Mouse (Mus musculus) liver, embryonic 13.5 days (tissue): ENCODE data around the gene Ano1. TPM values are rescaled to one million over a fixed set of nuclear protein-coding genes. Genes with fewer than 3 reads are reported as not detected.

Experiments used
- ATAC-seq: fragments of 200-750 bp; cut with Nextera tagmentation; 2 replicates; pipeline ENCODE4 v1.8.0; 2017; ENCODE audit warnings: low read depth, mild to moderate bottlenecking, moderate number of reproducible peaks, moderate library complexity
- DNase-seq: peaks from one replicate; pipeline ENCODE4 v3.0.0; 2022
- H3K27ac ChIP-seq: fragments of 300-500 bp; sonication (generic); 2 replicates; pipeline ENCODE4 v1.5.1; 2015; ENCODE audit warnings: moderate library complexity, mild to moderate bottlenecking, inconsistent platforms
- H3K27me3 ChIP-seq: fragments of 300-500 bp; sonication (generic); 2 replicates; pipeline ENCODE4 v1.6.1; 2015; ENCODE audit warnings: mild to moderate bottlenecking, inconsistent platforms
- H3K36me3 ChIP-seq: fragments of 300-500 bp; sonication (generic); 2 replicates; pipeline ENCODE4 v1.6.1; 2015; ENCODE audit warnings: mild to moderate bottlenecking, inconsistent platforms
- H3K4me1 ChIP-seq: fragments of 300-500 bp; sonication (generic); replicated peaks from 2 replicates; pipeline ENCODE4 v1.6.1; 2015; ENCODE audit warnings: inconsistent platforms
- H3K4me2 ChIP-seq: fragments of 300-500 bp; sonication (generic); 2 replicates; pipeline ENCODE4 v1.6.1; 2015; ENCODE audit warnings: inconsistent platforms, mild to moderate bottlenecking, moderate library complexity
- H3K4me3 ChIP-seq: fragments of 300-500 bp; sonication (generic); replicated peaks from 2 replicates; pipeline ENCODE4 v1.5.1; 2015; ENCODE audit warnings: mild to moderate bottlenecking, inconsistent platforms
- H3K9ac ChIP-seq: fragments of 300-500 bp; sonication (generic); 2 replicates; pipeline ENCODE4 v1.6.1; 2015; ENCODE audit warnings: mild to moderate bottlenecking, inconsistent platforms
- H3K9me3 ChIP-seq: fragments of 300-500 bp; sonication (generic); replicated peaks from 2 replicates; pipeline ENCODE4 v1.6.1; 2016; ENCODE audit warnings: inconsistent platforms
- WGBS: fragments of 180-500 bp; shearing (Covaris S2); methylation state at CpG from one replicate; pipeline ENCODE4 v1.1.7; 2015; ENCODE audit not compliant: insufficient replicate concordance; 5-methylcytosine and 5-hydroxymethylcytosine counted together
- polyA plus RNA-seq: library from polyadenylated mRNA; unstranded; fragments of >200 nt; fragmentation: Nextera tagmentation; extraction: Ambion mirVana; gene quantifications from 2 replicates; pipeline ENCODE4 v1.2.1, GENCODE M21; 2015

The Ano1 gene
- polyA plus RNA-seq, 1 experiment from 2014 or later: 3.4 TPM

DNA sequence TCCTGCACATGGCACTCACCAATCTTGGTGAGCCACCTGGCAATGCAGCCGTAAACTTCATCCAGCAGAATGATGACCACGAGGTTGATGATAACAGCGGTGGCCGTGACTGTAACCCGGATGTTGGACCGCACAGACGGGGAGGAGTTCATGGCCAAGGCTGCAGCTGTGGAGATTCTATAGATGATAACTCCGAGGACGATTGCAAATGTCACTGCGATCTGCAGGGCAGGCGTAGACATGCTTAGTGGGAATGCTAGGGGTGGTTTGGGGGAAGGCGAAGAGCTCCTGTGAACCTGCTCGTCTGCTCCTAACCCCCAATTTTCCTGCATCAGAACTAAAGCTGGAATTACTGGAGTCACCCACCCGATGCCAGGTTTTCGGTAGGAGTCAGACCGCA, 140.2 kb downstream of the Ano1 start:
- ATAC-seq (no peak), DNase-seq (no peak)
- Histone ChIP-seq H3K27me3 (no peaks in the 10 kb centered on the region), H3K4me3 (no peak overlapping the region), H3K4me1 (no peaks in the 10 kb centered on the region), H3K9ac (no peak overlapping the region), H3K4me2 (no peak overlapping the region), H3K27ac (no peak overlapping the region), H3K36me3 (no peaks in the 10 kb centered on the region), H3K9me3 (no peaks in the 10 kb centered on the region)
- WGBS: 67% methylated on average over 16 of the region's 16 CpGs

DNA sequence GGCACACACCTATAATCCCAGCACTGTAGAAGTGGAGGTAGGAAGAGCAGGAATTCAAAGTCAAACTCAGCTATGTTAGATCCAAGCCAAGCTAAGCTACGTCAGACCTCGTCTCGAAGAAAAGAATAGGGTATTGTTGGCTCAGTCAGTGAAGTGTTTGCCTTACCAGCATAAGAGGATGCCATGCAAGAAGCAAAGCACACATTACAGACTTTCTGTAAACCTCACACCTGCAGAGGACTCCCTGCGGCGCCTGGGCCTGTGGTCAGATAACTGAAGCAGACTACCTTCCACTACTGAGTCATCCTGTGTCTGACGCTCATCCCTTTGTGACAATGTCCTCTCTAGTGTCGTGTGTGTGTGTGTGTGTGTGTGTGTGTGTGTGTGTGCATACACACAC, 142.2 kb downstream of the Ano1 start:
- Histone ChIP-seq H3K9ac (no peak overlapping the region), H3K27ac (no peak overlapping the region), H3K27me3 (no peaks in the 10 kb centered on the region), H3K9me3 (no peaks in the 10 kb centered on the region), H3K4me3 (no peak overlapping the region), H3K4me1 (no peaks in the 10 kb centered on the region), H3K4me2 (no peak overlapping the region), H3K36me3 (no peaks in the 10 kb centered on the region)
- ATAC-seq: no peak
- WGBS: 64% methylated on average over 7 of the region's 7 CpGs
- no peak for DNase-seq

DNA sequence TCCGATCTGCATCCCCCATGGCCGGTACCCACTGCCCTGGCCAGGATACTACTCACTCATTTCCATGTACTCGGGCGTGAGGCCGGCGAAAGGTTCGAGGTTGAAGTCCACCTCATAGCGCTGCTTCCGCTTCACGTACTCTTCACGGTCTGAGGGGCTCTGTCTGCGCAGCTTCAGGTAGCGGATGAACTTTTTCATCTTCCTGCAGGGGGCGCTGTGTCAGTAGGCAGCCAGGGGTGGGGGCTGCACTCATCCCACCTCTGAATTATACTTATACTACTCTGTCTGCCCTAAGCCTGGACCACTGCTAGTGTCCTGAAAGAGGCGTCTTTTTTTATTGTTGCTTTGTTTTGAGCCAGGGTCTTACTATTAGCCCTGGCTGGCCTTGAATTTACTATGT, 143.9 kb downstream of the Ano1 start:
- no peak overlapping the region for H3K4me3 ChIP-seq
- WGBS: 80% methylated on average over 15 of the region's 15 CpGs
- ATAC-seq: no peak
- no peak for DNase-seq
- no peak overlapping the region for H3K27ac ChIP-seq
- H3K27me3 ChIP-seq: no peaks in the 10 kb centered on the region
- no peaks in the 10 kb centered on the region for H3K36me3 ChIP-seq
- H3K9ac ChIP-seq: no peak overlapping the region
- no peaks in the 10 kb centered on the region for H3K9me3 ChIP-seq
- H3K4me2 ChIP-seq: no peak overlapping the region
- no peaks in the 10 kb centered on the region for H3K4me1 ChIP-seq

DNA sequence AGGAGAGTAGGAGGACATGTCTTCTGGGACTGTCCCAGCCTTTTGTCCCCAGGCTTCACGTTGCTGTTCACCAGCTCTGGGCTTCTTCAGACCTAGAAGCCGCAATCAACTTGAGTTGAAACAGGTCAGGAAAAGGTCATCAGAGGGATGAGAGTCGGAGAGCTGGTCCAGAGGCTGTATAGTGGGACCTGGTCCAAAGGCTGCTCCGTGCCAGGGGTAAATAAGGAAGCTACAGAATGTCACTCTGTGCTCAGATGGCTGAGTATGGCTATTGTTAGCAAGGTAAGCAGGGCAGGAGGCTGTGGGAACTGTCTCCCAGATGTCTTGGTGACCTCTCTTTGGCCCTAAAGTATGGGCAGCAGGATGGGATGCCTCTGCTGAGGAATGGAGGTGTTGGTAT, 147.0 kb downstream of the Ano1 start:
- ATAC-seq: no peak
- H3K27me3 ChIP-seq: no peaks in the 10 kb centered on the region
- H3K4me2 ChIP-seq: no peak overlapping the region
- H3K27ac ChIP-seq: no peak overlapping the region
- H3K4me3 ChIP-seq: no peak overlapping the region
- no peaks in the 10 kb centered on the region for H3K4me1 ChIP-seq
- H3K9me3 ChIP-seq: no peaks in the 10 kb centered on the region
- H3K36me3 ChIP-seq: no peaks in the 10 kb centered on the region
- no peak overlapping the region for H3K9ac ChIP-seq
- DNase-seq: no peak
- 50% methylated on average over 4 of the region's 4 CpGs for WGBS

DNA sequence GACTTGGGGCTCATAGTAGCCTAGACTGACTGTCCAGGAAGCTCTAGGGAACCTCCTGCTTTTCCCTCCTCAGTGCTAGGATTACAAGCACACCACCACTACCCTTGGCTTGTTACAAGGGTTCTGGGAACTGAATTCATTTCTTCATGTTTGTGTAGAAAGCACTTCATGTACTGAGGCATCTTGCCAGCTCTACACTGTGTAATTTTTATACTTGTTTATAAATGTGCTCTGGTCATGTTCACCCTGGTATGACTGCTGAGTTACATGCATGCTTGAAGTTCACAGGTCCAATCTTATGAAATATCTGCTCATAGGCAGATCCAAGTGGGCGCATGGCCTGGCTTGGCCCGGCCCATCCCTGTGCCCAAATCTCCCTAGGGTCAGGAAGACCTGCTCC, 147.5 kb downstream of the Ano1 start:
- DNase-seq: no peak
- no peaks in the 10 kb centered on the region for H3K9me3 ChIP-seq
- WGBS: 82% methylated on average over 2 of the region's 2 CpGs

DNA sequence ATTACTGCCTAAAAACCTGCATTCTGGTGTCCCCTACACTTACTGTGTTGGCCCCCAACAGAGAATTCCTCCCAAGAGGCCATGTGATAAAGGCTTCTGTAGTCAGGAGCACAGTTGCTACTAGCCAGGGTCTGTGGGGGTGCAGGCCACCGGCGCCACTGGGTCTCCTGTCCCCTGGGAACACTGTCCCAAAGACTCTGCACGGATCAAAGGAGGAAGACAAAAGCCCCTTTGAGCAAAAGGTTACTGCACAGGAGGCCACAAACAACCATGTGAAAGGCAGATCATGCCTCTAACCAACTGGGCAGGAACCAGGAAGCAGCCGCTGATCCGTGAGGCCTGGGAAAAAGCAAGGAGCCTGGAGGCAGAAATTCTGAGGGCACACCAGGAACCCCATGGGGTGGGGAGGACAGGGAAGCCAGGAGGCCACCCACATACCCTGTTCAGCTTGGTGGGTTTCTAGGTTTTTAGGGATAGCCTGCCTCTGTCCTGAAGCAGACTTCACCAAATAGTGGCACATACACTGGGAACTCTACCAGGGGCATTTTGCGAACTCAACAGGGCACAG, 151.4 kb downstream of the Ano1 start:
- H3K4me2 ChIP-seq: no peak overlapping the region
- H3K36me3 ChIP-seq: no peaks in the 10 kb centered on the region
- H3K9me3 ChIP-seq: no peaks in the 10 kb centered on the region
- H3K4me3 ChIP-seq: no peak overlapping the region
- ATAC-seq (no peak), DNase-seq (no peak)
- no peaks in the 10 kb centered on the region for H3K4me1 ChIP-seq
- H3K27me3 ChIP-seq: no peaks in the 10 kb centered on the region
- 61% methylated on average over 6 of the region's 6 CpGs for WGBS
- no peak overlapping the region for H3K9ac ChIP-seq
- H3K27ac ChIP-seq: no peak overlapping the region

More for the DNA sequence above, 147.5 kb downstream of the Ano1 start:
- H3K27ac ChIP-seq: no peak overlapping the region
- no peaks in the 10 kb centered on the region for H3K4me1 ChIP-seq
- ATAC-seq: no peak
- H3K4me3 ChIP-seq: no peak overlapping the region
- no peak overlapping the region for H3K9ac ChIP-seq
- no peak overlapping the region for H3K4me2 ChIP-seq
- no peaks in the 10 kb centered on the region for H3K36me3 ChIP-seq
- no peaks in the 10 kb centered on the region for H3K27me3 ChIP-seq

DNA sequence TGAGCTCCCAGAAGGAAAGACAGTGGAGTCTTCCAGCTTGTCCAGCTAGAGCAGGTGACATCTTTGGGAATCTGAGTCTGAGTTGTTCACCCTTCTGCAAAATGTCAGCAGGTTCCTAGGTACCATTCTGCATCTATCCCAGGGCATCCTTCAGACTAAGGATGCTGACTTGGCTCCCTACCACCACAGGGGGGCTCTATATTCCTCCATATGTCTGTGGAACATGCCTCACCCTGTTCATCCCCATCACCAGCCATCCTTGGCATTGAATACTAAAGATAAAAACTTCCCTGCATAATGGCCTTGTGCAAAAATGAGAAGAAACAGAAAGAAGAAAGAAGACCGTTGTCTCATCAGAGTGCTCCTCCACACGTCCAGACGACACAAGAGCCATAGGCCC, 162.3 kb downstream of the Ano1 start:
- ATAC-seq (no peak), DNase-seq (no peak)
- Histone ChIP-seq H3K27me3 (peaks cover 2% of the 10 kb centered on the region), H3K4me3 (no peak overlapping the region), H3K9me3 (no peaks in the 10 kb centered on the region), H3K4me1 (no peaks in the 10 kb centered on the region), H3K9ac (no peak overlapping the region), H3K27ac (no peak overlapping the region), H3K4me2 (no peak overlapping the region), H3K36me3 (no peaks in the 10 kb centered on the region)
- 53% methylated on average over 3 of the region's 3 CpGs for WGBS

DNA sequence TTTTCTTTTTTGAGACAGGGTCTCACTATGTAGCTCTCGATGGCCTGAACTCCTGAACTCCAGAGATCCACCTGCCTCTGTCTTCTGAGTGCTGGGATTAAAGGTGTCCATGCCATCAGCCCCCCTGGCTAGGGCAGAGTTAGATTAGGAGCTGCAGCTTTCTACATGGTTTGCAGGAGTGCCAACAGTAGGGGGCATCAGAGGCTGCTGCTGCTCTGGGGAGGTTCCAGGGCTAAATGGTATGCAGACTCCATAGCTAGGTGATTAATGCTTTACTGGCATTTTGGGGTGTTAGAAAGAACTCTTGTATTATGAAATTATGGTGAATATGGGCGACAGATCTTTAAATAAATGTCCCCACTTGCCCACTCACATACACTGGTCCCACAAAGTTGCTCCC, 164.5 kb downstream of the Ano1 start:
- Histone ChIP-seq H3K27me3 (peaks cover 4% of the 10 kb centered on the region), H3K9ac (no peak overlapping the region), H3K36me3 (no peaks in the 10 kb centered on the region), H3K9me3 (no peaks in the 10 kb centered on the region), H3K27ac (no peak overlapping the region), H3K4me1 (peaks cover 12% of the 10 kb centered on the region), H3K4me2 (no peak overlapping the region), H3K4me3 (no peak overlapping the region)
- 16% methylated on average over 2 of the region's 2 CpGs for WGBS
- no peak for ATAC-seq
- DNase-seq: no peak

DNA sequence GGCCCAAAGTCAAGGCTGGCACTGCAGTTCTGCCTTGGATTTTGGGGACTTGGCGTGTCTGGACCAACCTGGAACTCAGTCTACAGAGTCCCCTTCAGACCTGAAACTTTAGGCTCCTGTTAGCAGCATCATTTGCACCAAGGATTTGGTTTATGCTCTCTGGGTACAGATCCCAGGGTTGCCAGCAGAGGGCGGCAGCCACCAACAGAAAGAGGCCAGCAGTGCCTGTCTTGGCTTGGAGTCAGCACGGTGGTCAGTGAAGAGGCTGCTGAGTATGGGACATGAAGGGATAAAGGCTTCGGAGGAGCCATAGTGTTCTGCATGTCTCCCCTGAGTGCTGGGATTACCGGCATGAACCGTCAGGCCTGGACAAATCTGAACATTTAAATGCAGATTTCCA, 166.1 kb downstream of the Ano1 start:
- no peaks in the 10 kb centered on the region for H3K9me3 ChIP-seq
- no peak for ATAC-seq

DNA sequence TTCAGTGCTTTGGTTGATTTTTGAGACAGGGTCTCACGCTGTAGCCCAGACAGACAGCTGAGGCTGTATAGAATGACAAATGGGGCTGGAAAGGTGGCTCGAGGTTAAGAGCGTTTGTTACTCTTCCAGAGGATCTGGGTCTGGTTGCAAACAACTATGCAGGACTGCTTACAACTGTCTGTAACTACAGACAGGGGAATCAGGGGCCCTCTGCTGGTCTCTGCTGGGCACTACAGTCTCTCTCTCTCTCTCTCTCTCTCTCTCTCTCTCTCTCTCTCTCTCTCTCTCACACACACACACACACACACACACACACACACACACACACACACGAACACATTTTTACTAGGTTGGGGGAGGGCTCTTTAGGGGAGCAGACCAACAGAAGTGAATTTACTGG, 168.2 kb downstream of the Ano1 start:
- Histone ChIP-seq H3K9me3 (no peaks in the 10 kb centered on the region), H3K4me1 (peaks cover 27% of the 10 kb centered on the region), H3K9ac (no peak overlapping the region), H3K27ac (no peak overlapping the region), H3K4me3 (no peak overlapping the region), H3K36me3 (peaks cover 19% of the 10 kb centered on the region), H3K4me2 (peak overlapping the region; percentile 86), H3K27me3 (peaks cover 4% of the 10 kb centered on the region)
- 3% methylated on average over 4 of the region's 4 CpGs for WGBS
- DNase-seq (peak; percentile 32), ATAC-seq (no peak)

More for the DNA sequence above, 166.1 kb downstream of the Ano1 start:
- peak; percentile 37 for DNase-seq
- 13% methylated on average over 6 of the region's 6 CpGs for WGBS
- Histone ChIP-seq H3K36me3 (no peaks in the 10 kb centered on the region), H3K4me1 (peaks cover 23% of the 10 kb centered on the region), H3K4me3 (no peak overlapping the region), H3K4me2 (no peak overlapping the region), H3K27ac (no peak overlapping the region), H3K27me3 (peaks cover 4% of the 10 kb centered on the region), H3K9ac (no peak overlapping the region)

DNA sequence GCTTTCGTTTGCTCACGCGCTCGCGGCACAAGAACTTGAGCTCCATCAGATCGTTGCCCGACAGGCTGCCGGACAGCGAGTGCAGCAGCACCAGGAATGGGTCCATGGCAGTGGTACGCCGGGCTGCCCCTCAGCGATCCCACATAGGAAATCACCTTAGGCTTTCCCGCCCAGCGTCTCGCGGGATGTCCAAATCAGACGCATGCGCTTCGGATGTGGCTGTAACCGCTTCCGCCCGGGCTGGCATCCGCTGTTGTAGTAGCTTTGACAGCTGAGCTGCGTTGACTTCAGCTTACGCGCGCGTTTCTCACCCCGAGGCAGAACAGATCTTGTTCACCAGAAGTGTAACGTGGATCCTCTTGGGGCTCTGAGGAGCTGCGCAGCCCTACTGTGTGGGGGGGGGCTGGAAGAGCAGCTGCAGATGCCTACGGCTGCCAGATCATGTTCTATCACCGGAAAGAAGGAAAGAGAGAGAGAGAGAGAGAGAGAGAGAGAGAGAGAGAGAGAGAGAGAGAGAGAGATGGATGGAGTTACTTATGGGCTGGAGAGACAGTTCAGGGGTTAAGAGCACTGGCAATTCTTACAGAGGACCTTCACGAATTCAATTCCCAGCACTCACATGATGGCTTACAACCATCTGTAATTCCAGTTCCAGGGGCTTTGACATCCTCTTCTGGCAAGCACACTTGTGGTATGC, 169.3 kb downstream of the Ano1 start, which contains the start of gene Fadd:
TSS of gene Fadd (minus strand) at position 180 of the 697 bp plus-strand sequence.
- ATAC-seq: peak; percentile 79
- peaks cover 27% of the 10 kb centered on the region for H3K4me1 ChIP-seq

More for the DNA sequence above, 169.3 kb downstream of the Ano1 start, which contains the start of gene Fadd:
- peak within 1 kb of the TSS; percentile 81 for H3K9ac ChIP-seq
- H3K27ac ChIP-seq: peak within 1 kb of the TSS; percentile 91
- peaks cover 19% of the 10 kb centered on the region for H3K36me3 ChIP-seq
- H3K4me3 ChIP-seq: peak within 1 kb of the TSS; percentile 84
- H3K4me2 ChIP-seq: peak within 1 kb of the TSS; percentile 86
- 2% methylated on average over 34 of the region's 34 CpGs for WGBS
- peak; percentile 87 for DNase-seq
- no peaks in the 10 kb centered on the region for H3K9me3 ChIP-seq
- H3K27me3 ChIP-seq: peaks cover 4% of the 10 kb centered on the region
